22 mouse cellular contexts compared by ENCODE assay signal in genomic region chr17:40190192-40190591, GRCm38 (mm10). TPM values are rescaled to one million over a fixed set of nuclear protein-coding genes. Genes with fewer than 3 reads are reported as not detected.
DNase-seq lines count a peak whose midpoint lies in the region; ATAC-seq and TF ChIP-seq lines count a peak whose summit lies in the region.
"Not testable (repeated sequence)": the region's sequence is repeated elsewhere in the genome, so short reads cannot be mapped to it uniquely, and the experiment has no call there.
"Had no signal": no experiment of that assay in that cellular context is flagged by ENCODE, and none has a peak within 500 bp of the region (broad histone marks: within the 10 kb centered on the region; RNA-seq: fewer than 3 reads in every experiment).

No protein-coding gene starts in this region.

- ATAC-seq in forebrain, postnatal 0 days; midbrain, embryonic 11.5 days (ENCODE audit: low FRiP score); neural tube, embryonic 11.5 days (ENCODE audit: insufficient read depth, low FRiP score, low TSS enrichment): not testable (repeated sequence)

- H3K36me3 ChIP-seq in forebrain, postnatal 0 days (ENCODE audit: insufficient read depth); midbrain, embryonic 11.5 days (ENCODE audit: control insufficient read depth, insufficient read depth, low read length); neural tube, embryonic 11.5 days (ENCODE audit: control insufficient read depth, insufficient read depth, low read length): not testable (repeated sequence)

- H3K4me3 ChIP-seq in forebrain, postnatal 0 days (ENCODE audit: low read depth, low read length); midbrain, embryonic 11.5 days (ENCODE audit: low read depth, low read length); neural tube, embryonic 11.5 days (ENCODE audit: low read depth, low read length): not testable (repeated sequence)

- 86% methylated on average over 4 of the region's 4 CpGs for WGBS in forebrain, postnatal 0 days
- WGBS in midbrain, embryonic 11.5 days = 85% methylated on average over 4 of the region's 4 CpGs
- WGBS in neural tube, embryonic 11.5 days = 88% methylated on average over 4 of the region's 4 CpGs

- not testable (repeated sequence) for TF ChIP-seq CTCF in forebrain, postnatal 0 days (IDR thresholded peaks at IDR 0.05; ENCODE audit: low read depth)

- H3K27me3 ChIP-seq in forebrain, postnatal 0 days (ENCODE audit: insufficient read depth, low read length); midbrain, embryonic 11.5 days (ENCODE audit: control insufficient read depth, insufficient read depth, low read length); neural tube, embryonic 11.5 days (ENCODE audit: control insufficient read depth, insufficient read depth, low read length): not testable (repeated sequence)

- peak; percentile 24 for DNase-seq in embryo, embryonic 10.5 days (ENCODE audit: low spot score)
- peak; percentile 4 for DNase-seq in forebrain, postnatal 0 days
- DNase-seq in midbrain, embryonic 11.5 days (ENCODE audit: low spot score, missing footprints) = peak; percentile 83
- DNase-seq in neural tube, embryonic 11.5 days (ENCODE audit: low spot score) = peak; percentile 39

- not testable (repeated sequence) for H3K27ac ChIP-seq in forebrain, postnatal 0 days (ENCODE audit: low read depth, low read length); midbrain, embryonic 11.5 days (ENCODE audit: low read depth, low read length); neural tube, embryonic 11.5 days (ENCODE audit: low read depth, low read length)

- H3K9me3 ChIP-seq in forebrain, postnatal 0 days (ENCODE audit: low read length); midbrain, embryonic 11.5 days (ENCODE audit: control insufficient read depth, low read length); neural tube, embryonic 11.5 days (ENCODE audit: control insufficient read depth, low read length): not testable (repeated sequence)

- H3K4me2 ChIP-seq in forebrain, postnatal 0 days (ENCODE audit: low read depth); midbrain, embryonic 11.5 days; neural tube, embryonic 11.5 days (ENCODE audit: low read depth): not testable (repeated sequence)

- not testable (repeated sequence) for H3K4me1 ChIP-seq in forebrain, postnatal 0 days (ENCODE audit: insufficient read depth); midbrain, embryonic 11.5 days (ENCODE audit: control insufficient read depth, insufficient read depth, low read length); neural tube, embryonic 11.5 days (ENCODE audit: control insufficient read depth, insufficient read depth, low read length)

- not testable (repeated sequence) for H3K9ac ChIP-seq in forebrain, postnatal 0 days; midbrain, embryonic 11.5 days (ENCODE audit: low read length); neural tube, embryonic 11.5 days (ENCODE audit: low read length)

RNA-seq across cellular contexts. Expression of gene Pgk2, which starts 18.2 kb away (rescaled TPM):
- total RNA-seq in forebrain, postnatal 0 days (2014; rRNA removed) = not detected in 2 replicates
- not detected in 2 replicates for polyA plus RNA-seq in forebrain, postnatal 0 days (2015; fragmentation: Nextera tagmentation; extraction: Ambion mirVana)
- polyA plus RNA-seq in midbrain, embryonic 11.5 days (2014; fragmentation: Nextera tagmentation; extraction: Ambion mirVana) = 0.14 TPM in 1 of 2 replicates, not detected in the other
- polyA plus RNA-seq in neural tube, embryonic 11.5 days (2014; fragmentation: Nextera tagmentation; extraction: Ambion mirVana) = not detected in 2 replicates
- total RNA-seq: adrenal gland, adult 18-20 months; adrenal gland, adult 8-10 months; adrenal gland, postnatal 14 days; adrenal gland, postnatal 36 days; ES-E14; MEL had no signal
- polyA plus RNA-seq: C2C12; cerebellum, adult 2 months; cortical plate, adult 2 months; embryonic facial prominence, embryonic 10.5 days; embryonic facial prominence, embryonic 12.5 days; embryonic facial prominence, embryonic 14.5 days; forebrain, embryonic 13.5 days; forebrain, embryonic 15.5 days; frontal cortex, adult 2 months; Patski had no signal

RNA-seq across cellular contexts. Expression of gene Crisp3, which starts 51.9 kb away (rescaled TPM):
- not detected in 2 replicates for total RNA-seq in forebrain, postnatal 0 days (2014; rRNA removed)
- not detected in 2 replicates for polyA plus RNA-seq in forebrain, postnatal 0 days (2015; fragmentation: Nextera tagmentation; extraction: Ambion mirVana)
- polyA plus RNA-seq in midbrain, embryonic 11.5 days (2014; fragmentation: Nextera tagmentation; extraction: Ambion mirVana) = not detected in 2 replicates
- polyA plus RNA-seq in neural tube, embryonic 11.5 days (2014; fragmentation: Nextera tagmentation; extraction: Ambion mirVana) = not detected in 2 replicates
- total RNA-seq: adrenal gland, adult 18-20 months; adrenal gland, adult 8-10 months; adrenal gland, postnatal 14 days; adrenal gland, postnatal 36 days; ES-E14; MEL had no signal
- polyA plus RNA-seq: activated CD4-positive, CD25-positive, alpha-beta regulatory T cell, adult 4 months; C2C12; cerebellum, adult 2 months; cortical plate, adult 2 months; embryonic facial prominence, embryonic 10.5 days; embryonic facial prominence, embryonic 12.5 days; forebrain, embryonic 11.5 days; forebrain, embryonic 13.5 days; forebrain, embryonic 15.5 days; frontal cortex, adult 2 months; Patski had no signal

Comparison
In these comparisons a context has a peak if more than half of its experiments do, and no peak if none do; other contexts are left out.
1. DNase-seq: peak in every context shown above with its lines; median percentile 83 in midbrain, embryonic 11.5 days; 39 in neural tube, embryonic 11.5 days; 24 in embryo, embryonic 10.5 days; 4 in forebrain, postnatal 0 days.